Comparison of ENCODE assay signal across 8 mouse cellular contexts in the genomic region with DNA sequence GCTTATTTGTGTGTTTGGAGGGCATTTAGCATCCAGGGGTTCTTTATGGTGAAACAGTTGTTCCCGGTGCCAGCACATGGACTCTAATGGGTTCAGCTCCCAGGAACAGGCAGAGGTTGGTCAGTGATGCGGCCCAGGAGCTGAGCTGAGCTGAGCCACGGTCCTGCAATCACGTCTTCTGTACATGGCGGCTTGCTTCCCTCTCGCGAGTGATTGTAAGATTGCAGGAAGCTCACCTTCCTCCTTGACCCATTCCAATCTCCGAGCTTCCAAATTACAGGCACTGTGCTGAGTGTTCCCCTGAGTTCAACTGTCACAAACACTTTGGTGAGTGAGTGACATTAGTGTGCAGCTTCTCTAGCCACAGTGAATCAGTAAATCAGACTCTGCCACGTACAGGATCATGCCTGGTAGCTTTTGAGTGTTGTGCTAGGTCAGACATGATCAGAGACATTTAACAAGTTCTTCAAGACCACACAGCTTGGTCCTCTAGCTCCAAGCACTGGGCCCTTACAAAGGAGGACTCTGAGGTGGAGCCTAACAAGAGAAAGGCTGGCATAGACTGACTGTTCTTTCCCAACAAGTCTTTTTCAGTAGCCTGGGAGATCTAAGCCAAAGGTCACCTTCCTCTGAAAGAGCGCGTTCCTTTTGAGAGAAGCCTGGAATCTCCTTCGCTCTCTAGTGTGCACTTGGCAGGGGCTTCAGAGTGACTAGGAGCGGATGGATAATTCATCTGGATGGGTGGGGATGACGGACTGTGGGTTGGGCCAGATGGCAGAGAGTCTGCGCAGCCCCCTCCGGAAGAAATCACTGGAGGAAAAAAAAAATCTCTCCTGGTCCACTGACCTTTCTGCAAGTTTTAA.
A peak's percentile ranks its signal among the peaks of the same experiment; 100 is the strongest.
DNase-seq lines count a peak whose midpoint lies in the region; ATAC-seq lines count a peak whose summit lies in the region.
"Had no signal": no experiment of that assay in that cellular context is flagged by ENCODE, and none has a peak within 500 bp of the region (broad histone marks: within the 10 kb centered on the region; RNA-seq: fewer than 3 reads in every experiment).

No protein-coding gene starts in this region.

- H3K9ac ChIP-seq in hindbrain, embryonic 15.5 days: no peak overlapping the region
- H3K9ac ChIP-seq in midbrain, embryonic 11.5 days (ENCODE audit: low read length): no peak overlapping the region
- H3K9ac ChIP-seq: limb, embryonic 12.5 days had no signal

- H3K4me2 ChIP-seq in hindbrain, embryonic 15.5 days: peak overlapping the region; percentile 17; the same call in 1 of the 2 replicates
- H3K4me2 ChIP-seq in midbrain, embryonic 11.5 days: peak overlapping the region; percentile 16; the same call in 1 of the 2 replicates
- H3K4me2 ChIP-seq: limb, embryonic 12.5 days had no signal

- WGBS in hindbrain, embryonic 15.5 days: 21% methylated on average over 16 of the region's 16 CpGs
- 15% methylated on average over 16 of the region's 16 CpGs for WGBS in midbrain, embryonic 11.5 days

- peak; percentile 20 for DNase-seq in R1 (ENCODE audit: low read depth, low spot score)
- DNase-seq in embryo, embryonic 10.5 days (ENCODE audit: low spot score): peak; percentile 63
- peak; percentile 90 for DNase-seq in midbrain, embryonic 11.5 days (ENCODE audit: low spot score, missing footprints)
- DNase-seq in urinary bladder, postnatal 25 days (ENCODE audit: low spot score): no peak
- no peak for DNase-seq in thymus, postnatal 0 days (ENCODE audit: low spot score)

- H3K27me3 ChIP-seq in hindbrain, embryonic 15.5 days: no peaks in the 10 kb centered on the region; the same call in 1 of the 2 replicates
- H3K27me3 ChIP-seq in midbrain, embryonic 11.5 days (ENCODE audit: control insufficient read depth, insufficient read depth, low read length): no peaks in the 10 kb centered on the region

- H3K4me1 ChIP-seq in hindbrain, embryonic 15.5 days (replicated peaks): peaks cover 44% of the 10 kb centered on the region
- H3K4me1 ChIP-seq in midbrain, embryonic 11.5 days (ENCODE audit: control insufficient read depth, insufficient read depth, low read length): peaks cover 22% of the 10 kb centered on the region

- no peak overlapping the region for H3K4me3 ChIP-seq in hindbrain, embryonic 15.5 days
- no peak overlapping the region for H3K4me3 ChIP-seq in midbrain, embryonic 11.5 days (ENCODE audit: low read depth, low read length)
- H3K4me3 ChIP-seq: limb, embryonic 12.5 days had no signal

- peak overlapping the region; percentile 14; the same call in 1 of the 2 replicates for H3K27ac ChIP-seq in hindbrain, embryonic 15.5 days (replicated peaks)
- H3K27ac ChIP-seq in midbrain, embryonic 11.5 days (ENCODE audit: low read depth, low read length): no peak overlapping the region
- H3K27ac ChIP-seq: limb, embryonic 12.5 days had no signal

- no peaks in the 10 kb centered on the region for H3K36me3 ChIP-seq in hindbrain, embryonic 15.5 days
- H3K36me3 ChIP-seq in midbrain, embryonic 11.5 days (ENCODE audit: control insufficient read depth, insufficient read depth, low read length): no peaks in the 10 kb centered on the region; the same call in 1 of the 2 replicates
- H3K36me3 ChIP-seq: limb, embryonic 12.5 days had no signal

- H3K9me3 ChIP-seq in hindbrain, embryonic 15.5 days: no peaks in the 10 kb centered on the region
- no peaks in the 10 kb centered on the region for H3K9me3 ChIP-seq in midbrain, embryonic 11.5 days (ENCODE audit: control insufficient read depth, low read length)
- H3K9me3 ChIP-seq: limb, embryonic 12.5 days had no signal

- ATAC-seq in hindbrain, embryonic 15.5 days (ENCODE audit: low FRiP score, low read depth): peak; percentile 54; the same call in 1 of the 2 replicates
- ATAC-seq in midbrain, embryonic 11.5 days (ENCODE audit: low FRiP score): peak; percentile 64
- no peak for ATAC-seq in CD4-positive, CD25-positive, alpha-beta regulatory T cell, adult 4 months

Comparison
In these comparisons a context has a peak if more than half of its experiments do, and no peak if none do; other contexts are left out.
1. DNase-seq: peak in R1 (single experiment), embryo, embryonic 10.5 days (single experiment) and midbrain, embryonic 11.5 days (single experiment); none in urinary bladder, postnatal 25 days (single experiment) and thymus, postnatal 0 days (single experiment).